12 mouse cellular contexts compared by ENCODE assay signal in the genomic region with DNA sequence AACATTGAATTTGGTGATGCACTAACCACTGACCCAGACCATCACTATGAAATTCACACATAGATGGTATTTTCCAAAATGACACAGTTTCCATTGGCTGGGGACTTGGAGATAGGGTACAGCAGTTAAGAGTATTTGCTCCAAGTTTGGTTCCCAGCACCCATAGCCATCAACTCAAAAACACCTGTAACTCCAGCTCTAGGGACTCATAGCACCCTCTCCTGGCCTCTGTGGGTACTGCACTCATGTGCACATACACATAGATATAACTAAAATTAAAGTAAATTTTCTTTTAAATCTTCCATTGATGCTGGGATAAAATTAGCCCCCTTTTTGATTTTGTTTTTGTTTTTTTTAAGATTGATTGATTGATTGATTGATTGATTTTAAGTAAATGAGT. TPM values are rescaled to one million over a fixed set of nuclear protein-coding genes. Genes with fewer than 3 reads are reported as not detected.
DNase-seq lines count a peak whose midpoint lies in the region; ATAC-seq and TF ChIP-seq lines count a peak whose summit lies in the region.
"Had no signal": no experiment of that assay in that cellular context is flagged by ENCODE, and none has a peak within 500 bp of the region (broad histone marks: within the 10 kb centered on the region; RNA-seq: fewer than 3 reads in every experiment).

No protein-coding gene starts in this region.

- H3K27me3 ChIP-seq in forebrain, embryonic 15.5 days = no peaks in the 10 kb centered on the region
- no peaks in the 10 kb centered on the region for H3K27me3 ChIP-seq in forebrain, postnatal 0 days (ENCODE audit: insufficient read depth, low read length)
- 0 out of 2 replicates have a peak, but pooled peaks cover 2% of the 10 kb centered on the region for H3K27me3 ChIP-seq in kidney, postnatal 0 days (ENCODE audit: insufficient read depth, low read length)
- H3K27me3 ChIP-seq in E14TG2a.4 (ENCODE audit: insufficient read depth, low read length) = no peaks in the 10 kb centered on the region; the same call in 1 of the 2 replicates
- H3K27me3 ChIP-seq: heart, embryonic 15.5 days had no signal

- H3K27ac ChIP-seq in forebrain, embryonic 15.5 days (replicated peaks) = 0 out of 2 replicates have a peak overlapping the region, but pooled peaks have one; percentile 47
- no peak overlapping the region for H3K27ac ChIP-seq in forebrain, postnatal 0 days (ENCODE audit: low read depth, low read length)
- no peak overlapping the region for H3K27ac ChIP-seq in kidney, postnatal 0 days
- H3K27ac ChIP-seq: heart, embryonic 15.5 days had no signal

- H3K4me3 ChIP-seq in forebrain, embryonic 15.5 days = no peak overlapping the region
- no peak overlapping the region for H3K4me3 ChIP-seq in forebrain, postnatal 0 days (ENCODE audit: low read depth, low read length)
- H3K4me3 ChIP-seq in kidney, postnatal 0 days (replicated peaks; ENCODE audit: low read depth, low read length) = no peak overlapping the region
- no peak overlapping the region for H3K4me3 ChIP-seq in E14TG2a.4 (replicated peaks; ENCODE audit: low read length)
- H3K4me3 ChIP-seq: heart, embryonic 15.5 days; limb, embryonic 12.5 days had no signal

- peaks cover 10% of the 10 kb centered on the region for H3K4me1 ChIP-seq in forebrain, embryonic 15.5 days
- 0 out of 2 replicates have a peak, but pooled peaks cover 3% of the 10 kb centered on the region for H3K4me1 ChIP-seq in forebrain, postnatal 0 days (ENCODE audit: insufficient read depth)
- no peaks in the 10 kb centered on the region for H3K4me1 ChIP-seq in kidney, postnatal 0 days (replicated peaks; ENCODE audit: insufficient read depth, low read length)
- 0 out of 2 replicates have a peak, but pooled peaks cover 6% of the 10 kb centered on the region for H3K4me1 ChIP-seq in E14TG2a.4 (replicated peaks; ENCODE audit: low read depth, low read length)
- H3K4me1 ChIP-seq: heart, embryonic 15.5 days had no signal

- no peaks in the 10 kb centered on the region for H3K36me3 ChIP-seq in forebrain, embryonic 15.5 days
- no peaks in the 10 kb centered on the region for H3K36me3 ChIP-seq in forebrain, postnatal 0 days (ENCODE audit: insufficient read depth)
- no peaks in the 10 kb centered on the region for H3K36me3 ChIP-seq in kidney, postnatal 0 days (ENCODE audit: insufficient read depth, low read length)
- no peaks in the 10 kb centered on the region for H3K36me3 ChIP-seq in E14TG2a.4 (ENCODE audit: insufficient read depth, low read length)
- H3K36me3 ChIP-seq: heart, embryonic 15.5 days; limb, embryonic 12.5 days had no signal

- no peaks in the 10 kb centered on the region for H3K9me3 ChIP-seq in forebrain, embryonic 15.5 days
- no peaks in the 10 kb centered on the region for H3K9me3 ChIP-seq in forebrain, postnatal 0 days (ENCODE audit: low read length)
- H3K9me3 ChIP-seq in kidney, postnatal 0 days (replicated peaks; ENCODE audit: low read length) = peaks cover 4% of the 10 kb centered on the region; the same call in 1 of the 2 replicates
- peaks cover 36% of the 10 kb centered on the region for H3K9me3 ChIP-seq in E14TG2a.4 (ENCODE audit: low read length)

- DNase-seq in forebrain, postnatal 0 days = no peak
- no peak for DNase-seq in kidney, postnatal 0 days (ENCODE audit: low spot score)
- no peak for DNase-seq in kidney, postnatal 10 days
- DNase-seq in ZHBTc4 (ENCODE audit: low read depth, low spot score) = peak; percentile 24
- DNase-seq in adrenal gland, postnatal 10 days = no peak
- DNase-seq: heart, adult 11 months; kidney, adult 8-10 months; thymus, postnatal 25 days had no signal

- TF ChIP-seq CTCF in forebrain, postnatal 0 days (IDR thresholded peaks at IDR 0.05; ENCODE audit: low read depth) = no peak
- TF ChIP-seq CTCF in kidney, postnatal 0 days (IDR thresholded peaks at IDR 0.05; ENCODE audit: low read depth) = peak; percentile 30; the same call in 1 of the 2 replicates
- peak; percentile 54 for TF ChIP-seq CTCF in E14TG2a.4 (conservative IDR thresholded peaks at IDR 0.05; ENCODE audit: low read length)

- H3K4me2 ChIP-seq in forebrain, embryonic 15.5 days (replicated peaks) = no peak overlapping the region
- H3K4me2 ChIP-seq in forebrain, postnatal 0 days (ENCODE audit: low read depth) = no peak overlapping the region
- no peak overlapping the region for H3K4me2 ChIP-seq in kidney, postnatal 0 days (ENCODE audit: low read length)
- H3K4me2 ChIP-seq: heart, embryonic 15.5 days had no signal

- H3K9ac ChIP-seq in forebrain, embryonic 15.5 days (replicated peaks) = no peak overlapping the region
- H3K9ac ChIP-seq in forebrain, postnatal 0 days = no peak overlapping the region
- H3K9ac ChIP-seq in kidney, postnatal 0 days (ENCODE audit: low read depth, low read length) = no peak overlapping the region
- H3K9ac ChIP-seq: heart, embryonic 15.5 days; limb, embryonic 12.5 days had no signal

- no peak for ATAC-seq in forebrain, embryonic 15.5 days (replicated peaks)
- ATAC-seq in forebrain, postnatal 0 days = no peak
- no peak for ATAC-seq in kidney, postnatal 0 days (replicated peaks; ENCODE audit: low FRiP score, low read depth)

RNA-seq across cellular contexts. Expression of gene Castor2, which starts 25.1 kb away (rescaled TPM):
- polyA plus RNA-seq in forebrain, embryonic 15.5 days (2015; fragmentation: Nextera tagmentation; extraction: Ambion mirVana) = 27.6 and 28.3 TPM in 2 replicates
- total RNA-seq in forebrain, postnatal 0 days (2014; rRNA removed) = 16.8 and 19.3 TPM in 2 replicates
- 18.9 and 21.9 TPM in 2 replicates for polyA plus RNA-seq in forebrain, postnatal 0 days (2015; fragmentation: Nextera tagmentation; extraction: Ambion mirVana)
- polyA plus RNA-seq in kidney, postnatal 0 days (2015; fragmentation: Nextera tagmentation; extraction: Ambion mirVana) = 13.0 and 15.8 TPM in 2 replicates
- 10 to 100 TPM; 14.0 to 19.7 TPM for total RNA-seq in adrenal gland, postnatal 10 days (2021)
